Mouse (Mus musculus) neural tube, embryonic 13.5 days (tissue): ENCODE data around the gene Fkbp14. TPM values are rescaled to one million over a fixed set of nuclear protein-coding genes. Genes with fewer than 3 reads are reported as not detected.

Source experiments
- ATAC-seq: fragments of 200-750 bp; cut with Nextera tagmentation; 2 replicates; pipeline ENCODE4 v1.8.0; 2017; ENCODE audit warnings: low read depth, mild to moderate bottlenecking, moderate TSS enrichment, moderate library complexity
- H3K27ac ChIP-seq: fragments of 300-500 bp; sonication (generic); replicated peaks from 2 replicates; pipeline ENCODE4 v1.5.1; 2015; ENCODE audit warnings: moderate library complexity, mild to moderate bottlenecking, inconsistent platforms
- H3K27me3 ChIP-seq: fragments of 300-500 bp; sonication (generic); 2 replicates; pipeline ENCODE4 v1.6.1; 2015; ENCODE audit warnings: mild to moderate bottlenecking, inconsistent platforms
- H3K36me3 ChIP-seq: fragments of 300-500 bp; sonication (generic); 2 replicates; pipeline ENCODE4 v1.6.1; 2015; ENCODE audit warnings: mild to moderate bottlenecking, inconsistent platforms
- H3K4me1 ChIP-seq: fragments of 300-500 bp; sonication (generic); replicated peaks from 2 replicates; pipeline ENCODE4 v1.6.1; 2015; ENCODE audit warnings: inconsistent platforms
- H3K4me2 ChIP-seq: fragments of 300-500 bp; sonication (generic); 2 replicates; pipeline ENCODE4 v1.6.1; 2015; ENCODE audit warnings: inconsistent platforms, mild to moderate bottlenecking, moderate library complexity
- H3K4me3 ChIP-seq: fragments of 300-500 bp; sonication (generic); 2 replicates; pipeline ENCODE4 v1.5.1; 2015; ENCODE audit warnings: mild to moderate bottlenecking, inconsistent platforms
- H3K9ac ChIP-seq: fragments of 300-500 bp; sonication (generic); 2 replicates; pipeline ENCODE4 v1.6.1; 2015; ENCODE audit warnings: moderate library complexity, mild to moderate bottlenecking, inconsistent platforms
- H3K9me3 ChIP-seq: fragments of 300-500 bp; sonication (generic); 2 replicates; pipeline ENCODE4 v1.6.1; 2016; ENCODE audit warnings: inconsistent platforms
- WGBS: fragments of 180-500 bp; shearing (Covaris S2); methylation state at CpG from one replicate; pipeline ENCODE4 v1.1.7; 2015; 5-methylcytosine and 5-hydroxymethylcytosine counted together
- polyA plus RNA-seq: library from polyadenylated mRNA; unstranded; fragments of >200 nt; fragmentation: Nextera tagmentation; extraction: Ambion mirVana; gene quantifications from 2 replicates; pipeline ENCODE4 v1.2.1, GENCODE M21; 2015

The Fkbp14 gene
- 19.0 and 19.3 TPM in 2 replicates for polyA plus RNA-seq

GRCm38 (mm10) chr6:54597208-54597607, at the start of gene Fkbp14:
Gene Fkbp14, minus strand, starts transcription at chr6:54597308.
- Histone ChIP-seq H3K9ac (peak within 1 kb of the TSS; percentile 90; the same call in 1 of the 2 replicates), H3K4me3 (peak within 1 kb of the TSS; percentile 96), H3K27me3 (no peaks in the 10 kb centered on the region), H3K4me2 (peak within 1 kb of the TSS; percentile 80), H3K4me1 (peaks cover 37% of the 10 kb centered on the region), H3K36me3 (no peaks in the 10 kb centered on the region), H3K9me3 (no peaks in the 10 kb centered on the region), H3K27ac (no peak within 1 kb of the TSS)
- ATAC-seq: no peak
- WGBS: 71% methylated on average over 4 of the region's 4 CpGs

- H3K36me3 ChIP-seq: peaks cover 37% of the 10 kb centered on the region
- no peak overlapping the region for H3K4me3 ChIP-seq
- H3K4me2 ChIP-seq: no peak overlapping the region
- H3K27me3 ChIP-seq: no peaks in the 10 kb centered on the region
- no peak for ATAC-seq
- 91% methylated on average over 4 of the region's 4 CpGs for WGBS
- H3K9me3 ChIP-seq: no peaks in the 10 kb centered on the region
- no peak overlapping the region for H3K9ac ChIP-seq
- H3K4me1 ChIP-seq: 0 out of 2 replicates have a peak, but pooled peaks cover 6% of the 10 kb centered on the region
- no peak overlapping the region for H3K27ac ChIP-seq
Observed at GRCm38 (mm10) chr6:54643181-54643580, 46.1 kb upstream of the Fkbp14 start.

GRCm38 (mm10) chr6:54641953-54642352, 44.8 kb upstream of the Fkbp14 start:
- Histone ChIP-seq H3K4me3 (no peak overlapping the region), H3K27me3 (no peaks in the 10 kb centered on the region), H3K9me3 (no peaks in the 10 kb centered on the region), H3K27ac (no peak overlapping the region), H3K4me1 (0 out of 2 replicates have a peak, but pooled peaks cover 6% of the 10 kb centered on the region), H3K9ac (no peak overlapping the region), H3K4me2 (no peak overlapping the region), H3K36me3 (peaks cover 45% of the 10 kb centered on the region)
- ATAC-seq: no peak
- 83% methylated on average over 2 of the region's 2 CpGs for WGBS

- 90% methylated on average over 3 of the region's 3 CpGs for WGBS
- no peak overlapping the region for H3K4me3 ChIP-seq
Observed at GRCm38 (mm10) chr6:54639877-54640276, 42.8 kb upstream of the Fkbp14 start.

GRCm38 (mm10) chr6:54631462-54631861, 34.4 kb upstream of the Fkbp14 start:
- no peak overlapping the region for H3K4me2 ChIP-seq
- no peak overlapping the region for H3K9ac ChIP-seq
- no peak for ATAC-seq
- no peaks in the 10 kb centered on the region for H3K9me3 ChIP-seq
- WGBS: 45% methylated on average over 3 of the region's 3 CpGs
- peaks cover 61% of the 10 kb centered on the region for H3K36me3 ChIP-seq
- no peaks in the 10 kb centered on the region for H3K4me1 ChIP-seq
- no peak overlapping the region for H3K4me3 ChIP-seq
- no peaks in the 10 kb centered on the region for H3K27me3 ChIP-seq
- no peak overlapping the region for H3K27ac ChIP-seq

More at GRCm38 (mm10) chr6:54639877-54640276, 42.8 kb upstream of the Fkbp14 start:
- no peaks in the 10 kb centered on the region for H3K9me3 ChIP-seq
- H3K4me2 ChIP-seq: no peak overlapping the region
- H3K36me3 ChIP-seq: peaks cover 54% of the 10 kb centered on the region
- H3K4me1 ChIP-seq: 0 out of 2 replicates have a peak, but pooled peaks cover 6% of the 10 kb centered on the region
- no peak overlapping the region for H3K9ac ChIP-seq
- no peak for ATAC-seq
- no peaks in the 10 kb centered on the region for H3K27me3 ChIP-seq
- H3K27ac ChIP-seq: no peak overlapping the region

GRCm38 (mm10) chr6:54629734-54630133, 32.6 kb upstream of the Fkbp14 start:
- no peak overlapping the region for H3K4me2 ChIP-seq
- H3K9me3 ChIP-seq: no peaks in the 10 kb centered on the region
- no peak overlapping the region for H3K9ac ChIP-seq
- H3K27me3 ChIP-seq: no peaks in the 10 kb centered on the region
- H3K36me3 ChIP-seq: peaks cover 65% of the 10 kb centered on the region
- no peak overlapping the region for H3K4me3 ChIP-seq
- H3K27ac ChIP-seq: no peak overlapping the region
- 40% methylated on average over 7 of the region's 7 CpGs for WGBS
- H3K4me1 ChIP-seq: no peaks in the 10 kb centered on the region
- ATAC-seq: no peak

- Histone ChIP-seq H3K9me3 (no peaks in the 10 kb centered on the region), H3K9ac (no peak overlapping the region), H3K4me2 (no peak overlapping the region), H3K4me3 (no peak overlapping the region), H3K4me1 (no peaks in the 10 kb centered on the region), H3K36me3 (peaks cover 68% of the 10 kb centered on the region), H3K27ac (no peak overlapping the region), H3K27me3 (no peaks in the 10 kb centered on the region)
- 92% methylated on average over 3 of the region's 3 CpGs for WGBS
- no peak for ATAC-seq
Observed at GRCm38 (mm10) chr6:54628381-54628780, 31.3 kb upstream of the Fkbp14 start.

GRCm38 (mm10) chr6:54620357-54620756, 23.2 kb upstream of the Fkbp14 start:
- Histone ChIP-seq H3K4me3 (no peak overlapping the region), H3K36me3 (peaks cover 53% of the 10 kb centered on the region), H3K4me1 (no peaks in the 10 kb centered on the region), H3K9ac (no peak overlapping the region), H3K27me3 (no peaks in the 10 kb centered on the region), H3K4me2 (no peak overlapping the region), H3K27ac (no peak overlapping the region), H3K9me3 (no peaks in the 10 kb centered on the region)
- no peak for ATAC-seq
- 87% methylated on average over 4 of the region's 4 CpGs for WGBS

- Histone ChIP-seq H3K27ac (no peak overlapping the region), H3K9me3 (no peaks in the 10 kb centered on the region), H3K27me3 (no peaks in the 10 kb centered on the region), H3K4me2 (no peak overlapping the region), H3K36me3 (peaks cover 50% of the 10 kb centered on the region), H3K9ac (no peak overlapping the region), H3K4me3 (no peak overlapping the region), H3K4me1 (no peaks in the 10 kb centered on the region)
- ATAC-seq: no peak
- 93% methylated on average over 7 of the region's 7 CpGs for WGBS
Observed at GRCm38 (mm10) chr6:54619530-54619929, 22.4 kb upstream of the Fkbp14 start.

- 89% methylated on average over 3 of the region's 3 CpGs for WGBS
Observed at GRCm38 (mm10) chr6:54617363-54617762, 20.3 kb upstream of the Fkbp14 start.

GRCm38 (mm10) chr6:54606241-54606640, 9.1 kb upstream of the Fkbp14 start:
- no peaks in the 10 kb centered on the region; the same call in 1 of the 2 replicates for H3K9me3 ChIP-seq
- peaks cover 15% of the 10 kb centered on the region for H3K36me3 ChIP-seq
- peaks cover 8% of the 10 kb centered on the region; the same call in 1 of the 2 replicates for H3K4me1 ChIP-seq
- no peak for ATAC-seq
- H3K9ac ChIP-seq: no peak overlapping the region
- H3K27me3 ChIP-seq: no peaks in the 10 kb centered on the region
- H3K27ac ChIP-seq: no peak overlapping the region
- no peak overlapping the region for H3K4me2 ChIP-seq
- H3K4me3 ChIP-seq: no peak overlapping the region
- 45% methylated on average over 4 of the region's 4 CpGs for WGBS

More at GRCm38 (mm10) chr6:54617363-54617762, 20.3 kb upstream of the Fkbp14 start:
- H3K4me3 ChIP-seq: no peak overlapping the region
- no peak overlapping the region for H3K4me2 ChIP-seq
- no peak overlapping the region for H3K27ac ChIP-seq
- no peaks in the 10 kb centered on the region; the same call in 1 of the 2 replicates for H3K4me1 ChIP-seq
- peaks cover 33% of the 10 kb centered on the region for H3K36me3 ChIP-seq
- ATAC-seq: no peak
- H3K27me3 ChIP-seq: no peaks in the 10 kb centered on the region
- H3K9me3 ChIP-seq: no peaks in the 10 kb centered on the region
- H3K9ac ChIP-seq: no peak overlapping the region

GRCm38 (mm10) chr6:54604001-54604715, 7.0 kb upstream of the Fkbp14 start:
- Histone ChIP-seq H3K4me2 (no peak overlapping the region), H3K4me1 (peaks cover 8% of the 10 kb centered on the region; the same call in 1 of the 2 replicates)

More at GRCm38 (mm10) chr6:54604001-54604715, 7.0 kb upstream of the Fkbp14 start:
- Histone ChIP-seq H3K36me3 (peaks cover 11% of the 10 kb centered on the region; the same call in 1 of the 2 replicates), H3K9ac (no peak overlapping the region), H3K27me3 (no peaks in the 10 kb centered on the region), H3K4me3 (no peak overlapping the region), H3K9me3 (no peaks in the 10 kb centered on the region; the same call in 1 of the 2 replicates), H3K27ac (no peak overlapping the region)
- 97% methylated on average over 1 of the region's 1 CpGs for WGBS
- ATAC-seq: no peak
